Mouse (Mus musculus) bone marrow, adult 2 months (tissue): ENCODE measurements around the gene Rgcc.

ENCODE experiments used
- CTCF ChIP-seq: fragments of 200-500 bp; IDR thresholded peaks from 2 replicates; pipeline ENCODE4 v1.5.1; 2011; ENCODE audit warnings: low read length, control low read depth; ENCODE audit not compliant: control insufficient read depth, insufficient read depth
- POLR2A ChIP-seq: fragments of 200-500 bp; IDR thresholded peaks from 2 replicates; pipeline ENCODE4 v1.6.1; 2011; ENCODE audit warnings: low read depth, mild to moderate bottlenecking, control low read depth, low read length, borderline replicate concordance; ENCODE audit not compliant: control insufficient read depth

- no peak for TF ChIP-seq POLR2A
- no peak for TF ChIP-seq CTCF
These were observed 22.5 kb downstream of the Rgcc start for GRCm38 (mm10) chr14:79278927-79279326.
